Mouse (Mus musculus): Measurements from ENCODE around the gene H1foo.

Gene H1foo

GRCm38 (mm10) chr6:115961743-115962142 is 17.0 kb downstream of the H1foo start:
- DNase-seq (ENCODE audit: low read depth), result no peak

GRCm38 (mm10) chr6:115962439-115963085 is 17.8 kb downstream of the H1foo start:
- no peak for DNase-seq (ENCODE audit: low read depth)

- no peak for DNase-seq (ENCODE audit: low read depth)
These were observed 18.9 kb downstream of the H1foo start for GRCm38 (mm10) chr6:115963656-115964055.

- no peak for DNase-seq (ENCODE audit: low read depth)
These were observed 21.7 kb downstream of the H1foo start for GRCm38 (mm10) chr6:115966227-115966966.

GRCm38 (mm10) chr6:115967291-115967880 is 22.6 kb downstream of the H1foo start:
- DNase-seq (ENCODE audit: low read depth), result no peak

- no peak for DNase-seq (ENCODE audit: low read depth)
These were observed 23.3 kb downstream of the H1foo start for GRCm38 (mm10) chr6:115968086-115968485.

GRCm38 (mm10) chr6:115968700-115969099 is 24.0 kb downstream of the H1foo start:
- no peak for DNase-seq (ENCODE audit: low read depth)

GRCm38 (mm10) chr6:115969103-115969502 is 24.4 kb downstream of the H1foo start:
- no peak for DNase-seq (ENCODE audit: low read depth)

- DNase-seq (ENCODE audit: low read depth), result no peak
These were observed 25.2 kb downstream of the H1foo start for GRCm38 (mm10) chr6:115969952-115970351.

- DNase-seq (ENCODE audit: low read depth), result no peak
These were observed 26.7 kb downstream of the H1foo start for GRCm38 (mm10) chr6:115971273-115972060.

- no peak for DNase-seq (ENCODE audit: low read depth)
These were observed 27.5 kb downstream of the H1foo start for GRCm38 (mm10) chr6:115972083-115972764.

- no peak for DNase-seq (ENCODE audit: low read depth)
These were observed 28.6 kb downstream of the H1foo start for GRCm38 (mm10) chr6:115973139-115973875.

- no peak for DNase-seq (ENCODE audit: low read depth)
These were observed 29.3 kb downstream of the H1foo start for GRCm38 (mm10) chr6:115973881-115974662.

GRCm38 (mm10) chr6:115975606-115976005 is 30.9 kb downstream of the H1foo start:
- DNase-seq (ENCODE audit: low read depth), result no peak

- DNase-seq (ENCODE audit: low read depth), result no peak
These were observed 33.1 kb downstream of the H1foo start for GRCm38 (mm10) chr6:115977810-115978209.

- no peak for DNase-seq (ENCODE audit: low read depth)
These were observed 33.9 kb downstream of the H1foo start for GRCm38 (mm10) chr6:115978596-115978995.

GRCm38 (mm10) chr6:115982889-115983288 is 38.2 kb downstream of the H1foo start:
- no peak for DNase-seq (ENCODE audit: low read depth)

- no peak for DNase-seq (ENCODE audit: low read depth)
These were observed 38.7 kb downstream of the H1foo start for GRCm38 (mm10) chr6:115983306-115984038.

- no peak for DNase-seq (ENCODE audit: low read depth)
These were observed 39.8 kb downstream of the H1foo start for GRCm38 (mm10) chr6:115984580-115984979.

GRCm38 (mm10) chr6:115985622-115986021 is 40.9 kb downstream of the H1foo start:
- no peak for DNase-seq (ENCODE audit: low read depth)

Data from c-Kit-positive CD71-positive TER-119-negative erythroid progenitor cells, embryonic 14.5 days (primary cell).